Mouse (Mus musculus) spleen, postnatal 10 days (tissue): ENCODE data around the gene Ehmt1.

Source experiments
- DNase-seq, 2 experiments: peaks; one replicate each; pipeline ENCODE4 v3.0.0; 2021 to 2022; ENCODE audit warnings: low spot score in 2 of 2

Gene Ehmt1

GRCm38 (mm10) chr2:24912189-24912588, 7.2 kb downstream of the Ehmt1 start:
- no peak for DNase-seq

GRCm38 (mm10) chr2:24910481-24910880, 8.9 kb downstream of the Ehmt1 start:
- DNase-seq = peak in 1 of 2 experiments; percentile 25

GRCm38 (mm10) chr2:24905653-24906155, 13.7 kb downstream of the Ehmt1 start:
- no peak for DNase-seq

GRCm38 (mm10) chr2:24904823-24905652, 14.4 kb downstream of the Ehmt1 start:
- no peak for DNase-seq

GRCm38 (mm10) chr2:24902999-24903398, 16.4 kb downstream of the Ehmt1 start:
- DNase-seq = no peak

- DNase-seq = no peak
These were observed 18.4 kb downstream of the Ehmt1 start for GRCm38 (mm10) chr2:24901055-24901454.

GRCm38 (mm10) chr2:24899292-24899691, 20.1 kb downstream of the Ehmt1 start:
- no peak for DNase-seq

- DNase-seq = no peak
These were observed 22.7 kb downstream of the Ehmt1 start for GRCm38 (mm10) chr2:24896761-24897160.

GRCm38 (mm10) chr2:24894211-24894610, 25.2 kb downstream of the Ehmt1 start:
- DNase-seq = no peak

- DNase-seq = no peak
These were observed 27.1 kb downstream of the Ehmt1 start for GRCm38 (mm10) chr2:24892318-24892717.

GRCm38 (mm10) chr2:24890541-24891447, 28.6 kb downstream of the Ehmt1 start:
- no peak for DNase-seq

GRCm38 (mm10) chr2:24888895-24889294, 30.5 kb downstream of the Ehmt1 start:
- DNase-seq = peak; percentile 21 to 59

GRCm38 (mm10) chr2:24880686-24881085, 38.7 kb downstream of the Ehmt1 start:
- DNase-seq = no peak

GRCm38 (mm10) chr2:24870952-24871351, 48.5 kb downstream of the Ehmt1 start:
- no peak for DNase-seq

GRCm38 (mm10) chr2:24863010-24863409, 56.4 kb downstream of the Ehmt1 start:
- peak in 1 of 2 experiments; percentile 52 for DNase-seq

- DNase-seq = peak in 1 of 2 experiments; percentile 14
These were observed 67.0 kb downstream of the Ehmt1 start for GRCm38 (mm10) chr2:24852408-24852807.

- no peak for DNase-seq
These were observed 72.9 kb downstream of the Ehmt1 start for GRCm38 (mm10) chr2:24846557-24846956.

- no peak for DNase-seq
These were observed 74.2 kb downstream of the Ehmt1 start for GRCm38 (mm10) chr2:24845256-24845655.

GRCm38 (mm10) chr2:24830614-24831013, 88.8 kb downstream of the Ehmt1 start:
- DNase-seq = no peak

GRCm38 (mm10) chr2:24809746-24810145, 109.7 kb downstream of the Ehmt1 start:
- DNase-seq = no peak

GRCm38 (mm10) chr2:24807691-24808090, 111.7 kb downstream of the Ehmt1 start:
- DNase-seq = no peak

- no peak for DNase-seq
These were observed 112.4 kb downstream of the Ehmt1 start for GRCm38 (mm10) chr2:24807036-24807435.
